Mouse (Mus musculus): Measurements from ENCODE around the gene Pxylp1. TPM values are rescaled to one million over a fixed set of nuclear protein-coding genes. Genes with fewer than 3 reads are reported as not detected.
A peak's percentile ranks its signal among the peaks of the same experiment; 100 is the strongest.

Gene Pxylp1
- polyA plus RNA-seq, 1 experiment from 2014 or later = 1.9 TPM

DNA sequence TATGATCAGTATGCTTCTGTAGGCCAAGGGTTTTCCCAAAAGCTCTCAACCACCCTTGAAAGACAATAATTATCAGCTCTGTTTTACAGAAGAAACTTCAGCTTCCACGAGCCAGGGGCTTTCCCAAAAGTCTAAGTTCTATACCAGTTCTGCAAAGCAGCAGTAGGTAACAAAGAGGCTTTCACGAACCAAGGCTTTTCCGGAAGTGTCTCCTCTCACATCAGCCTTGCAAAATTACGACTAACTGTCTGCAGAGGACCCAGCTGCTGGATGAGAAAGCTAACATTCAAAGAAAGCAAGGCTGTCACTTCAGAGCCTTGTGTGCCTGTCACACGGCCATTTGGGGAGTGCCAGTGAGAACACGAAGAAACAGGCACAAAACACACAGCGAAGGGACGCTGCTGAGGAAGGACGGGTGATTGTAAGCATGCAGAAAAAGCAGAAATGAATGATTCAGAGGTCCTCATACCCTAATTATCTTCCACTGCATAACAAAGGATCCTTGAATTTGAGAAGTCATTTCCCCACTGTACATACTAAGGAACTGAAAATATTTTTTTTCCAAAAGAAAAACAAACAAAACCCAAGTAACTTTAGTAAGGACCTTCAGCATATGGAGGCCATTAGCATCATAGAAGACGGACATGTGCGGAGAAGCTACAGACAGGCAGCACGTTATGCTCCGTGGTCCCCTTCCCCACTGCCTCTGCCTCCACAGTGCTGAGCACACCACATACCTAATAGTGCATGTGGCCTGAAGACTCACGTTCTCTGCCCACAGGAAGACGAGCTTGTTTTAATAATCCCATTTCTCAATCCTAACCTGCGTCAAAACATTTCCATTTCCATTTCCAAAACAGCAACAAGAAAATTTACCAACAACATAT, 38.9 kb downstream of the Pxylp1 start:
- no peak for ATAC-seq (ENCODE audit: low read depth)
- 69% methylated on average over 16 of the region's 16 CpGs for WGBS (ENCODE audit: insufficient replicate concordance)

DNA sequence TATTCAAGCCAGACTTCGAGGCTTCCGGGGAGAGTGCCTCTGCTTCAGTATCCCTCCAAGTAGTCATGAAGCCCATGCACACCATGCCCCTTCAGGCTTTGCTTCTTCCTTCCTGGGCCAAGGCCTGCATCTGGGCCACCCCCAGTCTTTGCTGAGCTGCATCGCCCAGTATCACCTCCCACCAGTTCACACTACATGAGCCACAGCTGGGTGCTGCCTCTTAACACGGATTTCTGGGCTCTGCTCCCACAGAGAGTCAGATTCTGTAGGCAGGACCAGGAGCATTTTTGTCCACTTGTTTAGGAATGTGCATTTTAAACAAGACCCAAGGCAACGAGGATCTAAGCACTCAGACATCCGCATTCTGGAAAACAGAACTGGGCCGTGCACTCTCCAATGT, 40.8 kb downstream of the Pxylp1 start:
- Histone ChIP-seq H3K9me3 (replicated peaks) (no peaks in the 10 kb centered on the region), H3K27ac (no peak overlapping the region), H3K4me3 (replicated peaks) (no peak overlapping the region), H3K4me1 (replicated peaks) (no peaks in the 10 kb centered on the region), H3K27me3 (no peaks in the 10 kb centered on the region), H3K9ac (no peak overlapping the region), H3K36me3 (no peaks in the 10 kb centered on the region), H3K4me2 (no peak overlapping the region)
- DNase-seq (no peak), ATAC-seq (ENCODE audit: low read depth) (no peak)
- 67% methylated on average over 7 of the region's 7 CpGs for WGBS (ENCODE audit: insufficient replicate concordance)

More for the DNA sequence above, 38.9 kb downstream of the Pxylp1 start:
- H3K36me3 ChIP-seq = no peaks in the 10 kb centered on the region
- no peaks in the 10 kb centered on the region for H3K27me3 ChIP-seq
- H3K4me3 ChIP-seq (replicated peaks) = no peak overlapping the region
- H3K9ac ChIP-seq = no peak overlapping the region
- no peak overlapping the region for H3K4me2 ChIP-seq
- no peaks in the 10 kb centered on the region for H3K4me1 ChIP-seq (replicated peaks)
- no peak overlapping the region for H3K27ac ChIP-seq
- DNase-seq = no peak
- no peaks in the 10 kb centered on the region for H3K9me3 ChIP-seq (replicated peaks)

DNA sequence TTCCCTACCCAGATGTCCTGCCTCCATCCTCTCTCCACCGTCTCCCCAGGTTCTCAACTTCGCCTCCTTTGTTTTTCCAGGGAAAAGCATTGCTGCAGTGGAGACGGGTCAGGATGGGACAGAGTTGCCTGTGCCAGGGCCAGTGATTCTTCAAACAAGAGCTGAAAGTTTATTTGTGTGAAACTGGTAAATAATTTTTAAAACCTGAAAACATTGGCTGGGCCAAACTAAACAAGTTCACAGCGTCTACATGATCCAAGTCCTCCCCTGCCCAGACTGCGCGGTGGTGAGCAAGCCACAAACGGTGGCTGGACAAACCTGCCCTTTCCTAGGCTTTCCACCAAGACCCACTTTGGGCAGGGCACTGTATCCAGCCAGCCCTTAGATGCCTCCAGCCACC, 41.4 kb downstream of the Pxylp1 start:
- no peak for ATAC-seq (ENCODE audit: low read depth)
- DNase-seq = no peak
- H3K27ac ChIP-seq = no peak overlapping the region
- no peak overlapping the region for H3K4me2 ChIP-seq
- H3K9me3 ChIP-seq (replicated peaks) = no peaks in the 10 kb centered on the region
- no peak overlapping the region for H3K9ac ChIP-seq
- no peaks in the 10 kb centered on the region for H3K4me1 ChIP-seq (replicated peaks)
- H3K27me3 ChIP-seq = no peaks in the 10 kb centered on the region
- no peaks in the 10 kb centered on the region for H3K36me3 ChIP-seq
- WGBS (ENCODE audit: insufficient replicate concordance) = 67% methylated on average over 7 of the region's 7 CpGs
- H3K4me3 ChIP-seq (replicated peaks) = no peak overlapping the region

DNA sequence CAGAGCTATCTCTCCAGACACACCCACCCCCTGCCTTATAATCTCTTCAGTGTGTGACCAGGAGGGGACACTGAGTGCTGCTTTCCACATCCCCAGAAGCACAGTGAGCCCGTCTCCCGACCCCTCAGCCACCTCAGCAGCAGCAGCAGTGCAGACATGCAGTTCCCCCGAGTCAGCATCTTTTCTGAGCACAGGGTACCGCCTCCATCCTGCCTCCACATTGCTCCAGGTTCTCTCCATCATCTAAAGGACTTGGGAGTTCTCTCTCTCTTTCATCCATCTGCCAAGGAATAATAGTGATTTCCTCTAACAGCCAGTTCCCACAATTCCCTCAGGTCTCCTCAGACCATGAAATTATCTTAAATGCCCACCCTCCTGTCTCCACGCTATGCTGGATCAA, 43.5 kb downstream of the Pxylp1 start:
- ATAC-seq (ENCODE audit: low read depth) (no peak), DNase-seq (no peak)
- Histone ChIP-seq H3K27ac (no peak overlapping the region), H3K4me3 (replicated peaks) (no peak overlapping the region), H3K9ac (no peak overlapping the region), H3K36me3 (no peaks in the 10 kb centered on the region), H3K4me1 (replicated peaks) (no peaks in the 10 kb centered on the region), H3K9me3 (replicated peaks) (no peaks in the 10 kb centered on the region), H3K27me3 (no peaks in the 10 kb centered on the region), H3K4me2 (no peak overlapping the region)
- 45% methylated on average over 5 of the region's 5 CpGs for WGBS (ENCODE audit: insufficient replicate concordance)

GRCm38 (mm10) chr9:96846361-96846760, 46.1 kb downstream of the Pxylp1 start:
- H3K36me3 ChIP-seq = no peaks in the 10 kb centered on the region
- no peaks in the 10 kb centered on the region for H3K9me3 ChIP-seq (replicated peaks)
- H3K4me3 ChIP-seq (replicated peaks) = no peak overlapping the region
- DNase-seq (no peak), ATAC-seq (ENCODE audit: low read depth) (no peak)
- H3K27me3 ChIP-seq = no peaks in the 10 kb centered on the region
- 74% methylated on average over 8 of the region's 8 CpGs for whole genome bisulfite sequencing (ENCODE audit: insufficient replicate concordance)
- no peak overlapping the region for H3K4me2 ChIP-seq
- H3K4me1 ChIP-seq (replicated peaks) = no peaks in the 10 kb centered on the region
- H3K9ac ChIP-seq = no peak overlapping the region
- no peak overlapping the region for H3K27ac ChIP-seq

DNA sequence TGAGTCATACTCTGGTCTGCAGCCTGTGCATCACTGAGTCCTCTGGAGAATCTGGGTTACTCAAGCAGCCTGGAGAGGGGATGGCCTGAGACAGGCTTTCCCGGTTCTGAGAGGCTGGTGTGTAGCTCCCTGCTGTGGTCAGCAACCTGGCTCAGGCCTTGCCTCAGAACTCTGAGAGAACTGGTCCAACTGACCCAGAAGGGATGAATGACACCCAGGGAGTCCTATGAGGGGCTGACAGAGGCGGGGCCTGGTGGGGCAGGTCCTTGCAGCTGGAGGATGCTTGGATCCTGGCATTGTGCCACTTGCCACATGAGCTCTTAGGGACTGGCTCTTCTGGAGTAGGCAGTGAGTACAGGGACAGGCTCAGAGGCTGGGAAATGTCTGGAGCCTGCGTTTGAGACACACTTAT, 47.7 kb downstream of the Pxylp1 start:
- 47% methylated on average over 3 of the region's 3 CpGs for WGBS (ENCODE audit: insufficient replicate concordance)
- H3K4me1 ChIP-seq (replicated peaks) = no peaks in the 10 kb centered on the region

DNA sequence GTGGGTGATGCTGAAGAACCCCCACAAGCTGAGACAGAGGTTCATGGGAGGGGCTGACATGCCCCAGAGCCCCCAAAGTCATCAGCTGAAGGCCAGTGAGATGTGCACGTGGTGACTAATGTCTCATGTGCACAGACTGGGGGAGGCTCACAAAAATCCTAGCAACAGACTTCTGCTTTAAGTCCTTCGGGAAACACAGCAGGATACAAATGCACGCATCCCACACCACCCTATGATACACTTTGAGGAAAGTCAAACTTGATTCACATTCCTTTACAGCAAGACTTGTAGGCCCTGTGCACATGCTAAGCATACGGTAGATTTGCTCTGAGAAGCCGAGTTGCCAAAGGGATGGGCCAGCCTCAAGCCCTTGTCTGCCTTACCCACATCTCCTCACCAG, 53.1 kb downstream of the Pxylp1 start:
- no peaks in the 10 kb centered on the region for H3K36me3 ChIP-seq
- H3K9ac ChIP-seq = no peak overlapping the region
- WGBS (ENCODE audit: insufficient replicate concordance) = 73% methylated on average over 5 of the region's 5 CpGs
- DNase-seq = no peak
- no peak overlapping the region for H3K4me2 ChIP-seq
- H3K4me1 ChIP-seq (replicated peaks) = no peaks in the 10 kb centered on the region; the same call in 1 of the 2 replicates
- no peak for ATAC-seq (ENCODE audit: low read depth)
- no peaks in the 10 kb centered on the region for H3K27me3 ChIP-seq
- no peak overlapping the region for H3K4me3 ChIP-seq (replicated peaks)
- H3K27ac ChIP-seq = no peak overlapping the region
- no peaks in the 10 kb centered on the region for H3K9me3 ChIP-seq (replicated peaks)

More for the DNA sequence above, 47.7 kb downstream of the Pxylp1 start:
- H3K27ac ChIP-seq = no peak overlapping the region
- H3K4me3 ChIP-seq (replicated peaks) = no peak overlapping the region
- H3K9ac ChIP-seq = no peak overlapping the region
- no peaks in the 10 kb centered on the region for H3K27me3 ChIP-seq
- no peaks in the 10 kb centered on the region for H3K9me3 ChIP-seq (replicated peaks)
- DNase-seq (no peak), ATAC-seq (ENCODE audit: low read depth) (no peak)
- H3K4me2 ChIP-seq = no peak overlapping the region
- H3K36me3 ChIP-seq = no peaks in the 10 kb centered on the region

DNA sequence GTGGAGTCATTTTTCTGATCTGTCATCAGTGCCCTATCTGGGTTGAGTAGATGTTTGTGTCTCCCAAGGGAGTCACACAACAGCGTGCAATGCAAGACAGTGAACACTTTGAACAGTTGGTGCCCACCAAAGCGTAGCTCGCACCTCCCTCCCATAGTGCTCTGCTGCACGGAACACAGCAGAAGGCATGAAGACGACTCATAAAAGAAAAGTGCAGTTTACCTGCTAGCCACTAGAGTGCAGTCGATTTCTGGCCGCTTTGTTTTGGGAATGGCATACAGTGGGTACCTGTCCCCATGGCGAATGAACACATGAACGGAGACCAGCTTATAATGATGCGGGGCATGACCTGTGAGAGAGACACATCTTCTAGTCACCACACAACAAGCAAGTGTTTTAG, 53.6 kb downstream of the Pxylp1 start:
- Histone ChIP-seq H3K9ac (no peak overlapping the region), H3K9me3 (replicated peaks) (no peaks in the 10 kb centered on the region), H3K27ac (no peak overlapping the region), H3K36me3 (no peaks in the 10 kb centered on the region), H3K27me3 (no peaks in the 10 kb centered on the region), H3K4me2 (0 out of 2 replicates have a peak overlapping the region, but pooled peaks have one; percentile 2), H3K4me1 (replicated peaks) (no peaks in the 10 kb centered on the region; the same call in 1 of the 2 replicates), H3K4me3 (replicated peaks) (no peak overlapping the region)
- 34% methylated on average over 10 of the region's 10 CpGs for WGBS (ENCODE audit: insufficient replicate concordance)
- DNase-seq = no peak
- no peak for ATAC-seq (ENCODE audit: low read depth)

DNA sequence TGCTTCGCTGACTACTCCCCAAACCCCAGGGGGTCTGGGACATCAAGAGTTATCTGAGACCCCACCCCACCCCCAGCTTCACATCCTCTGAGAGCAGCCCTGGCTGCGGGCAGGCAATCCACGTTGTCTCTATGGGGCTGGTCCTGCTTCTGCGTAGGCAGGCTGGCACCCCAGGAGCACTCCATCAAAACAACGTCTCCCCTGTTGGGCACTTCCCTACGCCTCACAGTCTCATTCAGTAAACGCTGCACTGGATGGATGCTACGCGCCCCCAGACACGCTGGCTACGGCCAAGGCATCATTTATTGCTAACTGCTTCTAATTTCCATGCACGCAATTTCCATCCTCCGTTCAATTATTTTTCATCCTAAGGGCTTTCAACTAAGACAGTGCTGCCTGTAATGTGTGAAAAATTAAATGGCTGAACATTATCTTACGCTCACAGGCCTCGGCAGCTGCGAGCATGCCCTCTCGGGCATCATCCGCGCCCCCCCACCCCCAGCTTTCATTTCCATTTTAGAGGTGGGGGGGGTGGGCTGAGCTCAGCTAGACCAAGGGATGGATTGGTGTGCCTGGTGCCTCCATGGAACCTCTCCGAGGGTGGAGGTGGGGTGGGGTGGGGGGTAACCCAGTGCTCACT, 54.6 kb downstream of the Pxylp1 start:
- DNase-seq (no peak), ATAC-seq (ENCODE audit: low read depth) (no peak)
- no peak overlapping the region for H3K4me3 ChIP-seq (replicated peaks)
- H3K9ac ChIP-seq = no peak overlapping the region
- no peaks in the 10 kb centered on the region for H3K9me3 ChIP-seq (replicated peaks)
- H3K27me3 ChIP-seq = no peaks in the 10 kb centered on the region
- 47% methylated on average over 20 of the region's 20 CpGs for WGBS (ENCODE audit: insufficient replicate concordance)
- H3K4me2 ChIP-seq = no peak overlapping the region
- H3K36me3 ChIP-seq = no peaks in the 10 kb centered on the region
- no peaks in the 10 kb centered on the region; the same call in 1 of the 2 replicates for H3K4me1 ChIP-seq (replicated peaks)
- H3K27ac ChIP-seq = no peak overlapping the region

GRCm38 (mm10) chr9:96836984-96837383, 55.5 kb downstream of the Pxylp1 start:
- DNase-seq (no peak), ATAC-seq (ENCODE audit: low read depth) (no peak)
- Histone ChIP-seq H3K27me3 (no peaks in the 10 kb centered on the region), H3K27ac (no peak overlapping the region), H3K36me3 (no peaks in the 10 kb centered on the region), H3K9ac (no peak overlapping the region), H3K4me2 (no peak overlapping the region), H3K4me1 (replicated peaks) (no peaks in the 10 kb centered on the region; the same call in 1 of the 2 replicates), H3K4me3 (replicated peaks) (no peak overlapping the region), H3K9me3 (replicated peaks) (no peaks in the 10 kb centered on the region)
- 42% methylated on average over 8 of the region's 8 CpGs for WGBS (ENCODE audit: insufficient replicate concordance)

DNA sequence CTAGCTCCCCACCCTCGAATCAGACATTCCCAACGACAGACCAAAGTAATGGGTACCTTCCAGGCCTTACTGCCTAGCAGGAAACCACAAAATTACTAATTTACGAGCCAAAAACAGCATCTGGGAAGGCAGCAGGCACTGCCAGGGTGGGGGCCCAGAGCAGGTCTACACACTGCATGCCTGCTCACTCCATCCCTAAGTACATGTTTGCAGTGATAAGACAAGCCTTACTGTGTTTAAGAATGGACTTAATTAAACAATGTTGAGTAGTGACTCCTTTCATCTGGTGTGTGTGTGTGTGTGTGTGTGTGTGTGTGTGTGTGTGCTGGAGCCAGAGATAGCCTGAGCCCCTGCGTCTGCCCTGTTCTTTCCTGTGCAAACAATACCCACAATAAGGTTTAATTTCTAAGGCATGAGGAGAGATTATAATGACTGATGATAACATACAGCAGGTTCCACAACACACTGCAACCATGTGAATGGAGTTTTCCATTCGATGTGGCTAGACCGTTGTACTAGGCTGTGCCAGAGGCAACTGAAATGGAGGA, 57.0 kb downstream of the Pxylp1 start:
- WGBS (ENCODE audit: insufficient replicate concordance) = 58% methylated on average over 6 of the region's 6 CpGs
- no peaks in the 10 kb centered on the region; the same call in 1 of the 2 replicates for H3K4me1 ChIP-seq (replicated peaks)
- no peak overlapping the region for H3K4me2 ChIP-seq
- no peak overlapping the region for H3K27ac ChIP-seq
- H3K4me3 ChIP-seq (replicated peaks) = no peak overlapping the region
- H3K9me3 ChIP-seq (replicated peaks) = no peaks in the 10 kb centered on the region
- ATAC-seq (ENCODE audit: low read depth) (no peak), DNase-seq (no peak)
- no peaks in the 10 kb centered on the region for H3K27me3 ChIP-seq
- H3K9ac ChIP-seq = no peak overlapping the region
- no peaks in the 10 kb centered on the region for H3K36me3 ChIP-seq
